Mouse (Mus musculus): ENCODE measurements around the gene Upk1a.
A peak's percentile ranks its signal among the peaks of the same experiment; 100 is the strongest.

The Upk1a gene

DNA sequence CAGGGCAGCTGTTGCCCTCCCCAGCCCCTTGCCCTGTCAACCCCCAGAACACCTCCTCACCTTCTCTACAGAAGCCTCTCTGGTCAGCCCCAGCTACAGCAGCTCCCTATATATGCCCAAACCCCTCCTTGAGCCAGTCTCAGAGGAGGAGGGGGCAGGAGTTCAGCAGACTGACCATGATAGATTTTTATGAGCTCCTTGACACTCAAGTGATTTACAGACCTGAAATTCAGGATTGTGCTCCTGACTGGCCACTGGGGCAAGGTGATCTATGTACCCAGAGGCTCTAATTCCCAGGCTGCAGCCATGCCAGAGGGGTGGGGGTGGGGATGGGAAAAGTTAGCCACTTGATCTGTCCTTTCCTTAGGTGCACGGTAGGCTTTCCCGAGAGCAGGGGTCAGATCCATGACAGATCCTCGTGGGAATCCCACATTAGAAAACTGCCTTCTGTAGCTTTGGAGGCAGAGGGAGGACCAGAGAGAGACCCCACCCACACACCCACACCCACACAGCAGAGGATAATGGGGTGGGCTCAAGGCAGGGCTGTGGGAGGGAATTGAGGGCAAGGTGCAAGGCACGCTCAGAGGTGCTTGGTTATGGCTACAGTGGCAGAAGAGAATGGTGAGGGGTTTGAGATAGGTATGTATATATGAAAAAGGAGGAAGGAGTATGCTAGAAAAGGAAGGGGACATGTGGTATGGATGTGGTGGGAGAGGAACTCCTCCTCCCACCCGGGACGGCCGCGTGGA, at the start of gene Upk1a:
Gene Upk1a, minus strand, starts transcription at position 194 of the 749 bp plus-strand sequence.
- no peak for DNase-seq (ENCODE audit: low read depth)

GRCm38 (mm10) chr7:30649591-30650540, 37.2 kb upstream of the Upk1a start, which contains the start of gene Rbm42:
TSS of gene Rbm42 (minus strand) at chr7:30650317.
- peak; percentile 99 for DNase-seq (ENCODE audit: low read depth)

GRCm38 (mm10) chr7:30639083-30639482, 26.4 kb upstream of the Upk1a start:
- DNase-seq (ENCODE audit: low read depth): no peak

DNA sequence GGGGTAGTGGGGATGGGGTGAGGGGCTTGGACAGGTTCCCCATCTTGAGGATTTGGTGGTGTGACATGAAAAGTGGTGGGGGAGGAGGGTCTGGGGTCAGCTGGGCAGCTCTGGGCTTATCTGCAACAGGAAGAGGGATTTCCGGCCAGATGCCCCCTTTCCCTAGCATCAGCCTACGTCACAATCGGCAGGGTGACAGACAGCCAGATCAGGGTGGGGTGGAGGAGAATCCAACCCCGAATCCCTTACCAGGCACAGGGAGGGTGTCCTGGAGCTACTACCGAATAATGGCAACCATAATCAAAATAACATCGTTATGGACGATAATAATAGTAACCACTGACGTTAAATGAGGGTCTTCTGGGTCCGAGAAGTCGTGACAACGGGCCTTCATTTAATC, 23.7 kb upstream of the Upk1a start:
- no peak for DNase-seq (ENCODE audit: low read depth)

DNA sequence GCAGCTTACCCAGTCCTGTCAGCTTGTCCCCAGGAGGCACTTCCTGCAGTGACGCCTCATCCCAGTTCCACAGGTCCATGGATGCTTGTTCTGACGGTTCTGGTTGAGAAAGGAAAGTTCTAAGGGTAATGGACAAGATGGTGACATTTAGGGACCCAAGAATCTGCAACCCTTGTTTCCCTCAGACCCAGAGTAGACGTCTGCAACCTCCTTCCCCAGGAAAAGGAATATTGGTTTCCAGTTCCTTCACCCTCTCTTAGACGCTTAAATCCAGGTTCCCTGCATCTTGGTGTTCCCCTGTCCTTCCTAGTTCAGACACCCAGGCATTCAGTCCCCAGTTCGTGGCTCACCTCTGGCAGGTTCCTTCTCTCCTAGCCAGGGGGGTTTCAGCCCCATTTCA, 23.1 kb upstream of the Upk1a start, which contains the start of gene Etv2:
Gene Etv2, minus strand, starts transcription at position 101 of the 400 bp plus-strand sequence.
- DNase-seq (ENCODE audit: low read depth): no peak

- DNase-seq (ENCODE audit: low read depth): peak; percentile 47
Measured at GRCm38 (mm10) chr7:30634621-30635020, 22.0 kb upstream of the Upk1a start.

DNA sequence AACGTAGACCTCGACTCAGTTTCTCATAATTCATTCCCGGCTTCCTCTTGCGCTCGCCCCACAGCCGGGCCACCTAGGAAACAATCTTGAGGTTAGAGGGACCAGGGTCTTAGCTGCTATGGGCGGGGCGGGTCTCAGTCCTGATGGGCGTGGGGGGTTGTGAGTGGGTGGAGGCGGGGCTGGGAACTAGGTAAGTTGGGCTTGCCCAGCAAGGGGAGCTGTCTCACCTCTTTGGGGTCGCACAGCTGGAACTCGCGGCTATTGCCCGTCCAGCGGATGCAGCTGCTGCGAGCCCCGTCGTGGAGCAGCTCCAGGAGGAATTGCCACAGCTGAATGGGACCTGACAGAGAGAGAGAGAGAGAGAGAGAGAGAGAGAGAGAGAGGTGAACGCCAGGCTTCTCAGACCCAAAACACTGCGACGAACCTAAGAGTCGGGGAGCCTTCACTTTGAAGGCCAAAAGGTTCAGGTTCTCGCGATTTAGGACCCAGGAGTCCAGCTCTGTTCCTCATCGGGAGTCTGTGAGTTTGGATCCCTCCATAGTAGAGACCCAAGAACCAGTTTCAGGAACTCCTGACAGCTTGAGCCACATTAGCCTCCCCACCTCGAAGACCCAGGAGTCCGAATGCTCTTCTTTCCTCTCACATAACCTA, 21.2 kb upstream of the Upk1a start:
- no peak for DNase-seq (ENCODE audit: low read depth)

- DNase-seq (ENCODE audit: low read depth): no peak
Measured at GRCm38 (mm10) chr7:30629013-30629412, 16.4 kb upstream of the Upk1a start.

DNA sequence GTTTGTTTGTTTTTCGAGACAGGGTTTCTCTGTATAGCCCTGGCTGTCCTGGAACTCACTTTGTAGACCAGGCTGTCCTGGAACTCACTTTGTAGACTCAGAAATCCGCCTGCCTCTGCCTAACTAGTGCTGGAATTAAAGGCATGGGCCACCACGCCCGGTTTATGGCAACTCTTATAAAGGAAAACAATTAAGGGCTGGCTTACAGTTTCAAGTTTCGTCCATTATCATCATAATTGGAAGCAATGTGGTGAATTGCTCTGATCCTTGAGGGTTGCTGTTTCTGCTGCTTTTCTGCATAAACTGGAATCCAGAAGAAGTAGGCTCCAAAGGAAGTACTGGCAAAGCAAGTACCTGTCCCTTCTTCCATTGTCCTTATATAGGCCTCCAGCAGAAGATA, 14.0 kb upstream of the Upk1a start:
- DNase-seq (ENCODE audit: low read depth): no peak

DNA sequence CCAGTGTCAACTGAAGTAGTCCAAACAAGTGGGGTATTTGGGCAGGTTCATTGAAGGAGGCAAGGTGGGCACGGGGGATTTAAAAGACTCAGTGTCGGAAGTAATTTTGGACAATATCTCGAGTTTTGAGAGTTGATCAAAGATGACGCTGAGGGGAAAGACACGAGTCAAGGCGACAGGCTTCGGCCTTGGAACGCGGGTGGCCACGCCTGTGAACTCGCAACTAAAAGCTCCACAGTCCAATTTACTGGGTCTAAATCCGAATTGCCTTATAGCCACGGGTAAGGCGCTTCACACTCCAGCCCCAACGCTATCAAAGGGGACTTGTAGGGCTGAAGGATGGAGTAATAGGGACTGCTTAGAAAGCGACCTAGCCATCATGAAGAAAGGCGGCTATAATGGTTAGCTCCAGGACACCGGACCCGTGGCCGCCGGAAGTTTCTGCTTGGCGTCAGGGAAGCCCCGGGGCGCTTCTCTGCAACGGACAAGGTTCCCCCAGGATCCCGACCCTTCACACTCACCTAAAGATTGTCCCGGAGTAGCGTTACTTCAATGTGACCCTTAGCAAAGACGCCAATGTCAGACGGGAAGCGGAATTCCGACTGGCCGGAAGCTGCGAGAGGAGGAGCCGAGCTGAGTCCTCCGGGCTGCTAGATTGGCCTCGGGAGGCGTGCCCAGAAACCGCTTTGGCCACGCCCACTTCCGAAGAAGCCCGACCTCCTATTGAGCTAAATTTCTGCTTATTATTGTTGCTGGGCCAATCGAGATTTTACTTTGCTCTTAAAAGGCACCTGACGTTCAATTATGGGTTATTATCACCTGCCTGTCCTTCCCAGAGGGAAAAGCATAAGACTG, 13.1 kb upstream of the Upk1a start, which contains the start of gene Cox6b1:
Gene Cox6b1, minus strand, starts transcription at position 622 of the 855 bp plus-strand sequence.
- peak; percentile 84 for DNase-seq (ENCODE audit: low read depth)

GRCm38 (mm10) chr7:30619202-30619601, 6.6 kb upstream of the Upk1a start:
- DNase-seq (ENCODE audit: low read depth): no peak

DNA sequence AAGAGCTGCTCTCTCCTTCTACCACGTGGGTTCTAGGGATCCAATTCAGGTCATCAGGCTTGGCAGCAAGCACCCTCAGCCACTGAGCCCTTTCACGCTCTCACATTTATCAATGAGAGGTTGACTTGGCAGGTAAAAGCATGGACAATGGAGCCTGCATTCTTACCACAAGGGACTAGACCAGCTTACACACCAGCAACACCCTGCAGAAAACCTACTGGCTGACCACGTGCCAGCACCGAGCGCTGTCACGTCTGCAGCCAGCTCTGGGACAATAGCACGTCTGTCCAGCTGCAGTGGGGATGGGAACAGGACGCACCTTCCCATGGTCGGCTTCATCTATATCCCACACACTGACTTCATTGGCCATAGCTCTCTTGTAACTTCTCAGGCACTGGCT, 6.0 kb upstream of the Upk1a start:
- DNase-seq (ENCODE audit: low read depth): no peak

DNA sequence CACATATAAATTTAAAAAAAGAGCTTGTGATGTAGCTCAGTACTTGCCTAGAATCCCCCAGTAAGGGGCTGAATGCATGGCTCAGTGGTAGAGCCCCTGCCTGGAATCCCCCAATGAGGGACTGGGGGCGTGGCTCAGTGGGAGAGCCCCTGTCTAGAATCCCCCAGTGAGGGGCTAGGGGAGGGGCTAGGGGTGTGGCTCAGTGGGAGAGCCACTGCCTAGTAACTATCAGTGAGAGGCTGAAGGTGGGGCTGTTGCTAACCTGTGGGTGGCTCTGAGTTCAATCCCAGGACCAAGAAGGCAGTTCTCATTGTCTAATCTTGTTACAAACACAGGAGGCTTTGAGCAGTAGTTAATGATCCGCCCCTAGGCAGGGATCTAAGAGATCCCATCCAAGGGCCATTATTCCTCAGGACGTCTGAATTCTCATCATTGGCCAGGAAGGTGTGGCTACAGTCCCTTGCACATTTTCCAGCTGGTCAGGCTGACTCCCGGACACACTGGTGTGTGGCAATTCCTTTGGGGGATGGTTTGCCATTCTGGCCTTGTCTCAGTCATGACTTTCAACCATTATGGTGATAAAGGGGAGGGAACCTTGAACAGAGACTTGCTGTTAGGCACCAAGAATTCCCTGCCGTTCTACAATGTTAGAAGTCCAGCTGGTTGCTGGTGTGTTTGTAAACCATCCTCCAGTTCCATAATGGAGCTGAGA, 2.6 kb upstream of the Upk1a start:
- DNase-seq (ENCODE audit: low read depth): no peak

DNA sequence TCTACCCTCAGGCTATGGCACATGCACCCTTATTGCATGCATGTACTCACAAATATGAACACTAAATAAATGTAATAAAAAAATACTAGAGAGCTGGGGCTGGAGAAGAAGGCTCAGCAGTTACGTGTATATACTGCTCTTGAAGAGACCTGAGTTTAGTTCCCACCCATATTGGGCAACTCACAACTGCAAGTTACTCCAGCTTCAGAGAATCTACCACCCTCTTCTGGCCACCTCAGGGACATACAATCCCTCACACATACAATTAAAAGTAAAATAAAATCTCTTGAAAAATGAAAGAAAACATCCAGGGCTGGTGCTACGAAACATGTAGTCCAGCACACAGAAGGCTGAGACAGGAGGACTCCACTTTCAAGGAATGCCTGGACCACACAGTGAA, 1.8 kb upstream of the Upk1a start:
- DNase-seq (ENCODE audit: low read depth): no peak

- peak; percentile 60 for DNase-seq (ENCODE audit: low read depth)
Measured at GRCm38 (mm10) chr7:30613529-30614112, 974 bp upstream of the Upk1a start.

DNA sequence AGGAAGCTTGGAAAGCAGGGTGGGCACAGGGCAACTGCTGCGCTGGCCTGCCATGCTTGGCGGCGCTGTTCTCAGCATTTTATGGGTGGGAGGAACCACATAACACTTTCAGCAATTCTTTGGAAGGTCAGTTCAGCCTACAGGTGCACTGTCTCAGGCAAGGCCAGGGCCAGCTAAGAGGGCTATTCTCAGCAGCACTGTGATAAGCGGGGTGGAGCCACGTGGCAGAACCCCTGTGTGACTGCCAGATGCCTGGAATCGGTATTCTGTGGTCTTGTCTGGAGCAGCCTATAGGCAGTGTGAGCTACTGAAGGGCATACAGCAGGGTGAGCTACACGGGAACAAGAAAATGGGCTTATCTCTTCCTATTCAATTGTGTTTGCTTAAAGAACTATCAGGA, 2.6 kb downstream of the Upk1a start:
- no peak for DNase-seq (ENCODE audit: low read depth)

- no peak for DNase-seq (ENCODE audit: low read depth)
Measured at GRCm38 (mm10) chr7:30608476-30608875, 4.2 kb downstream of the Upk1a start.

- peak; percentile 57 for DNase-seq (ENCODE audit: low read depth)
Measured at GRCm38 (mm10) chr7:30607706-30608309, 4.8 kb downstream of the Upk1a start.

GRCm38 (mm10) chr7:30604944-30605343, 7.7 kb downstream of the Upk1a start:
- no peak for DNase-seq (ENCODE audit: low read depth)

DNA sequence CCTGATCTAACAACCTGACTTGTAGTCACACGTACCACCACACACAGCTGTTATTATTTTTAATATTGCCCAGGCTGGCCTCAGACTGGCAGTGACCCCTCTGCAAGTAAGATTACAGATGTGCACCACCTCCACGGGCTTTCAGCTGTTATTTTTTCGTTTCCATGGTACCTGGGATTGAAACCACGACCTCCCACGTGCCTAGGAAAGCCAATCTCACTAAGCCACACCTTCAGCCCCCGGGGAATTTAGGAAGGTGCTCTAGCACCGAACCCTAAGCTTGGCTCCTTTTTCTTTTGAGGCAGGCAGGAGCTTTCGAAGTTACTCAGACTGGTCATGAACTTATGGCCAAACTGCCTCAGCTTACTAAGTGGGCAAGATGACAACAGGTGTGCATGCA, 8.2 kb downstream of the Upk1a start:
- DNase-seq (ENCODE audit: low read depth): no peak
